In genomic region chr3:153886296-153886695, GRCm38 (mm10) we compare ENCODE assay signal across 1 mouse cellular context.
TF ChIP-seq lines count a peak whose summit lies in the region.

No protein-coding gene starts in this region.

TF ChIP-seq in MEL, 35 proteins besides CTCF, POLR2A, EP300 and RAD21:
- TF ChIP-seq USF2 (IDR thresholded peaks at IDR 0.05; ENCODE audit: borderline replicate concordance in 1 of 2, insufficient read depth in 1 of 2, low read depth in 1 of 2, low read length in 2 of 2) (no peak), MYC (IDR thresholded peaks at IDR 0.05; ENCODE audit: low read depth, low read length) (no peak), ZMIZ1 (IDR thresholded peaks at IDR 0.05; ENCODE audit: low read depth, low read length) (no peak), ELF1 (IDR thresholded peaks at IDR 0.05; ENCODE audit: low read depth, low read length) (no peak), TBP (IDR thresholded peaks at IDR 0.05; ENCODE audit: low read depth, low read length) (no peak), ZKSCAN1 (IDR thresholded peaks at IDR 0.05; ENCODE audit: low read depth, low read length) (no peak), CHD2 (IDR thresholded peaks at IDR 0.05; ENCODE audit: low read length) (no peak), MAX (IDR thresholded peaks at IDR 0.05; ENCODE audit: low read length) (no peak), GATA1 (IDR thresholded peaks at IDR 0.05; ENCODE audit: low read depth, low read length) (no peak), UBTF (IDR thresholded peaks at IDR 0.05; ENCODE audit: borderline replicate concordance, insufficient read depth, low read depth, low read length) (no peak), ZNF384 (IDR thresholded peaks at IDR 0.05; ENCODE audit: low read depth, low read length) (peak; percentile 55), SMC3 (IDR thresholded peaks at IDR 0.05; ENCODE audit: low read depth, low read length) (peak; percentile 72), JUND (IDR thresholded peaks at IDR 0.05; ENCODE audit: low read depth, low read length) (no peak), ZC3H11A (IDR thresholded peaks at IDR 0.05; ENCODE audit: low read depth, low read length) (peak; percentile 66)
